Mouse (Mus musculus): ENCODE data around the gene Mcfd2.

- TF ChIP-seq CTCF (IDR thresholded peaks at IDR 0.05; ENCODE audit: low read depth, low read length) (no peak), GATA1 (IDR thresholded peaks at IDR 0.05; ENCODE audit: borderline replicate concordance, low read length) (no peak), GATA2 (IDR thresholded peaks at IDR 0.05; ENCODE audit: borderline replicate concordance, low read depth, low read length) (no peak), TAL1 (conservative IDR thresholded peaks at IDR 0.05; ENCODE audit: low read depth, low read length) (no peak), POLR2AphosphoS5 (IDR thresholded peaks at IDR 0.05; ENCODE audit: insufficient replicate concordance, low read depth, low read length) (no peak)
Measured at GRCm38 (mm10) chr17:87312924-87313870, 47.5 kb upstream of the Mcfd2 start.

Measured in G1E (cell line).